Mouse (Mus musculus): ENCODE data around the gene Mpzl1.
"Not testable (repeated sequence)": the region's sequence is repeated elsewhere in the genome, so short reads cannot be mapped to it uniquely, and the experiment has no call there.

Gene Mpzl1

GRCm38 (mm10) chr1:165634151-165634884 lies at the start of gene Mpzl1:
Gene Mpzl1, minus strand, starts transcription at chr1:165634538.
- peak; percentile 99 for DNase-seq (ENCODE audit: low spot score)

- no peak for DNase-seq (ENCODE audit: low spot score)
Observed at GRCm38 (mm10) chr1:165682056-165682853, 47.9 kb upstream of the Mpzl1 start.

- DNase-seq (ENCODE audit: low spot score): no peak
Observed at GRCm38 (mm10) chr1:165681045-165681794, 46.9 kb upstream of the Mpzl1 start.

- not testable (repeated sequence) for DNase-seq (ENCODE audit: low spot score)
Observed at GRCm38 (mm10) chr1:165680086-165680485, 45.7 kb upstream of the Mpzl1 start.

GRCm38 (mm10) chr1:165679618-165679997 lies 45.3 kb upstream of the Mpzl1 start:
- DNase-seq (ENCODE audit: low spot score): no peak

- no peak for DNase-seq (ENCODE audit: low spot score)
Observed at GRCm38 (mm10) chr1:165678861-165679617, 44.7 kb upstream of the Mpzl1 start.

- no peak for DNase-seq (ENCODE audit: low spot score)
Observed at GRCm38 (mm10) chr1:165677558-165677957, 43.2 kb upstream of the Mpzl1 start.

- DNase-seq (ENCODE audit: low spot score): no peak
Observed at GRCm38 (mm10) chr1:165676993-165677392, 42.7 kb upstream of the Mpzl1 start.

- DNase-seq (ENCODE audit: low spot score): no peak
Observed at GRCm38 (mm10) chr1:165675167-165675566, 40.8 kb upstream of the Mpzl1 start.

- DNase-seq (ENCODE audit: low spot score): no peak
Observed at GRCm38 (mm10) chr1:165672355-165672754, 38.0 kb upstream of the Mpzl1 start.

GRCm38 (mm10) chr1:165670056-165670455 lies 35.7 kb upstream of the Mpzl1 start:
- no peak for DNase-seq (ENCODE audit: low spot score)

GRCm38 (mm10) chr1:165668904-165669303 lies 34.6 kb upstream of the Mpzl1 start:
- no peak for DNase-seq (ENCODE audit: low spot score)

GRCm38 (mm10) chr1:165667380-165667779 lies 33.0 kb upstream of the Mpzl1 start:
- no peak for DNase-seq (ENCODE audit: low spot score)

GRCm38 (mm10) chr1:165666944-165667343 lies 32.6 kb upstream of the Mpzl1 start:
- no peak for DNase-seq (ENCODE audit: low spot score)

- DNase-seq (ENCODE audit: low spot score): no peak
Observed at GRCm38 (mm10) chr1:165665758-165666157, 31.4 kb upstream of the Mpzl1 start.

GRCm38 (mm10) chr1:165663277-165663676 lies 28.9 kb upstream of the Mpzl1 start:
- no peak for DNase-seq (ENCODE audit: low spot score)

- no peak for DNase-seq (ENCODE audit: low spot score)
Observed at GRCm38 (mm10) chr1:165662426-165663192, 28.3 kb upstream of the Mpzl1 start.

GRCm38 (mm10) chr1:165661725-165662124 lies 27.4 kb upstream of the Mpzl1 start:
- DNase-seq (ENCODE audit: low spot score): no peak

GRCm38 (mm10) chr1:165661191-165661590 lies 26.9 kb upstream of the Mpzl1 start:
- no peak for DNase-seq (ENCODE audit: low spot score)

GRCm38 (mm10) chr1:165660774-165661173 lies 26.4 kb upstream of the Mpzl1 start:
- DNase-seq (ENCODE audit: low spot score): peak; percentile 91

- DNase-seq (ENCODE audit: low spot score): peak; percentile 89
Observed at GRCm38 (mm10) chr1:165658602-165659001, 24.3 kb upstream of the Mpzl1 start.

All from embryo, embryonic 10.5 days (tissue).